Mouse (Mus musculus) bone marrow macrophage, adult 2 months (primary cell): ENCODE results near the gene Fbxo7.

Source experiments
- CTCF ChIP-seq: IDR thresholded peaks from 2 replicates; pipeline ENCODE4 v1.5.1; 2012; ENCODE audit warnings: low read depth, mild to moderate bottlenecking, low read length, moderate library complexity
- POLR2A ChIP-seq: IDR thresholded peaks from 2 replicates; pipeline ENCODE4 v1.6.1; 2012; ENCODE audit warnings: mild to moderate bottlenecking, low read depth, low read length, borderline replicate concordance

- TF ChIP-seq POLR2A, result no peak
- TF ChIP-seq CTCF, result no peak
These were observed 29.4 kb upstream of the Fbxo7 start for GRCm38 (mm10) chr10:85992412-85992811.
